Mouse (Mus musculus) limb, embryonic 15.5 days (tissue): ENCODE data around the gene Tsx. TPM values are rescaled to one million over a fixed set of nuclear protein-coding genes. Genes with fewer than 3 reads are reported as not detected.

Source experiments
- polyA plus RNA-seq: library from polyadenylated mRNA; unstranded; fragments of >200 nt; fragmentation: Nextera tagmentation; extraction: Ambion mirVana; gene quantifications from 2 replicates; pipeline ENCODE4 v1.2.1, GENCODE M21; 2015

Gene Tsx
- polyA plus RNA-seq, 1 experiment from 2014 or later = 0.44 TPM

Other genes starting within 250 kb of the Tsx start
- gene Nap1l2, start 227.8 kb upstream of the Tsx start, polyA plus RNA-seq = 0.65 and 0.96 TPM in 2 replicates
- gene Cdx4, start 93.1 kb upstream of the Tsx start, polyA plus RNA-seq = not detected in 2 replicates
- gene Chic1, start 58.0 kb upstream of the Tsx start, polyA plus RNA-seq = 2.0 and 2.3 TPM in 2 replicates
- gene Gm26992, start 7.5 kb downstream of the Tsx start, polyA plus RNA-seq = not detected in 2 replicates
- not detected in 2 replicates for gene Zcchc13, start 216.1 kb downstream of the Tsx start, polyA plus RNA-seq